Mouse (Mus musculus) heart, adult 2 months (tissue): ENCODE results near the gene Tas1r1. TPM values are rescaled to one million over a fixed set of nuclear protein-coding genes. Genes with fewer than 3 reads are reported as not detected.

Experiments used
- DNase-seq, 2 experiments: peaks; one replicate each; pipeline ENCODE4 v3.0.0; 2021
- H3K27ac ChIP-seq: fragments of 200-600 bp; 2 replicates; pipeline ENCODE4 v1.8.1; 2022
- H3K27me3 ChIP-seq: fragments of 200-500 bp; 2 replicates; pipeline ENCODE4 v1.6.1; 2012; ENCODE audit warnings: mild to moderate bottlenecking, low read length, inconsistent platforms, mixed read lengths; ENCODE audit not compliant: control insufficient read depth, insufficient read depth
- H3K36me3 ChIP-seq: fragments of 200-500 bp; 2 replicates; pipeline ENCODE4 v1.6.1; 2012; ENCODE audit warnings: low read length, inconsistent platforms; ENCODE audit not compliant: control insufficient read depth, insufficient read depth
- H3K4me1 ChIP-seq: fragments of 200-500 bp; 2 replicates; pipeline ENCODE4 v1.6.1; 2011; ENCODE audit warnings: low read length; ENCODE audit not compliant: control insufficient read depth, insufficient read depth
- H3K4me3 ChIP-seq: fragments of 200-600 bp; 2 replicates; pipeline ENCODE4 v1.8.1; 2022
- H3K79me2 ChIP-seq: fragments of 200-500 bp; replicated peaks from 2 replicates; pipeline ENCODE4 v1.6.1; 2012; ENCODE audit warnings: mild to moderate bottlenecking, inconsistent platforms, low read length, moderate library complexity, mixed read lengths; ENCODE audit not compliant: control insufficient read depth, insufficient read depth
- H3K9ac ChIP-seq: fragments of 200-500 bp; 2 replicates; pipeline ENCODE4 v1.6.1; 2012; ENCODE audit warnings: low read depth, mild to moderate bottlenecking, control low read depth, inconsistent platforms, low read length, mixed read lengths
- CTCF ChIP-seq: fragments of 200-600 bp; IDR thresholded peaks from 2 replicates; pipeline ENCODE4 v1.8.1; 2022; ENCODE audit warnings: antibody characterized with exemption, mild to moderate bottlenecking, moderate library complexity
- EP300 ChIP-seq: fragments of 200-500 bp; IDR thresholded peaks from 2 replicates; pipeline ENCODE4 v1.6.1; 2011; ENCODE audit warnings: low read depth, low read length, control low read depth; ENCODE audit not compliant: insufficient read depth
- POLR2A ChIP-seq: fragments of 200-500 bp; IDR thresholded peaks from 2 replicates; pipeline ENCODE4 v1.6.1; 2011; ENCODE audit warnings: mild to moderate bottlenecking, low read depth, low read length, control low read depth; ENCODE audit not compliant: insufficient read depth
- WGBS: fragments of 180-500 bp; shearing (Covaris S2); methylation state at CpG from one replicate; pipeline ENCODE4 v1.1.7; 2018; 5-methylcytosine and 5-hydroxymethylcytosine counted together
- intact Hi-C: fragments of 180-260 bp; cut with DNase I; formaldehyde crosslinking; loops from one replicate; pipeline ENCODE4 v1.15.1; 2025
- polyA plus RNA-seq: library from polyadenylated mRNA; depleted of rRNA; stranded (reverse); fragments of >200 nt; gene quantifications from 2 replicates; pipeline ENCODE4 v1.2.3, GENCODE M21; 2012
- total RNA-seq, 2 experiments: library from RNA; stranded (reverse); gene quantifications; 2 replicates each; pipeline ENCODE4 v1.2.3; 2021

Tas1r1 gene
- total and polyA plus RNA-seq, 3 experiments: 0.08 to 0.11 (median 0.08) TPM

DNA sequence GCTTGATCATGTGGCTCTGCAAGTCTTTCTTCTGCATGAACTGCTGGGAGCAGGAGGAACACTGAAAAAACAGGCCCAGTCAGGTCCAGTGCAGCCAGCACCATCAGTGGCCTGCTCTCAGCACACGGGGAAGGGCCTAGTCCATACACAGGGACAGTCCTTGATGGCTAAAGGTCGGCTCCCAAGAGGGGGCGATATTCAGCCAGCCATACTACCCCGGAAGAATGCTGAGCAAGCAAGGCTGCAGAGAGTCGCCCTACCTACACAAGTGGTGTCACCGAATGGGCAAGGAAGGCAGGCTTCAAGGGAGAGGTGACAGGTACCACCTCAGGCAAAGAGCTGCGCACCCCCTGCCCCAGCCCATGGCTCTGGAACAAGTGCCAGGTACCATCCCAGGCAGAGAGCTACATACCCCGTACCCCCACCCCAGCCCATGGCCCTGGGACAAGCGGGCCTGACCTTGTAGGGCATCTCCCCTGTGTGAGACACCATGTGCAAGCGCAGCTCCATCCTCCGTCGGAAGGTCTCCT, 16.7 kb downstream of the Tas1r1 start:
- TF ChIP-seq EP300 (no peak), CTCF (0 out of 2 replicates have a peak, but pooled peaks have one; percentile 8)
- Histone ChIP-seq H3K4me3 (no peak overlapping the region), H3K9ac (no peak overlapping the region), H3K79me2 (no peaks in the 10 kb centered on the region; the same call in 1 of the 2 replicates), H3K27ac (no peak overlapping the region), H3K27me3 (no peaks in the 10 kb centered on the region), H3K36me3 (no peaks in the 10 kb centered on the region), H3K4me1 (peaks cover 6% of the 10 kb centered on the region)
- DNase-seq: no peak
- 73% methylated on average over 12 of the region's 12 CpGs for WGBS
- intact Hi-C loops: loop anchor here (10.0 kb wide), 1 partner anchor 273 kb away; the partner anchor contains the start of genes Hes3 and Icmt

DNA sequence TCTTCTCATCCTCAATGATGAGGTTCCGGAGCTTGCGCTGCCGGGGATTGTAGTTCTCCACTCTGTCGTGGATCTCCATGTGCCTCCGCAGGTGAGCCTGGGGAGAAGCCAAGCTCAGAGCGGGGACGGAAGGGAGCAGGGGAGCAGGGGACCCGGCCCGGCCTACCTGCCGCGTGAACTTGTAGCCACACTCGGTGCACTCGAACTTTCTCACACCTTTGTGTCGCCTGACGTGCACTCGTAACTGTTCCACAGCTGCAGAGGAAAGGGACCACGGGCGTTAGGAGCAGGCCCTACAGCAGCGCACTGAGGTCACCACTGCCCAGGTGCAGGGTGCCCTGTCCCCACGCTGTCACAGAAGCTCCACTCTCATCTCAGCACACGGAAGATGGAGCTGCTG, 18.3 kb downstream of the Tas1r1 start:
- no peak overlapping the region for H3K27ac ChIP-seq
- DNase-seq: no peak
- intact Hi-C loops: loop anchor here (10.0 kb wide), 1 partner anchor 275 kb away; the partner anchor contains the start of genes Hes3 and Icmt
- H3K79me2 ChIP-seq: no peaks in the 10 kb centered on the region; the same call in 1 of the 2 replicates
- H3K36me3 ChIP-seq: no peaks in the 10 kb centered on the region
- 90% methylated on average over 21 of the region's 21 CpGs for WGBS
- H3K27me3 ChIP-seq: no peaks in the 10 kb centered on the region
- H3K4me1 ChIP-seq: no peaks in the 10 kb centered on the region
- TF ChIP-seq CTCF: no peak
- TF ChIP-seq POLR2A: no peak
- no peak for TF ChIP-seq EP300
- H3K9ac ChIP-seq: no peak overlapping the region
- H3K4me3 ChIP-seq: no peak overlapping the region

DNA sequence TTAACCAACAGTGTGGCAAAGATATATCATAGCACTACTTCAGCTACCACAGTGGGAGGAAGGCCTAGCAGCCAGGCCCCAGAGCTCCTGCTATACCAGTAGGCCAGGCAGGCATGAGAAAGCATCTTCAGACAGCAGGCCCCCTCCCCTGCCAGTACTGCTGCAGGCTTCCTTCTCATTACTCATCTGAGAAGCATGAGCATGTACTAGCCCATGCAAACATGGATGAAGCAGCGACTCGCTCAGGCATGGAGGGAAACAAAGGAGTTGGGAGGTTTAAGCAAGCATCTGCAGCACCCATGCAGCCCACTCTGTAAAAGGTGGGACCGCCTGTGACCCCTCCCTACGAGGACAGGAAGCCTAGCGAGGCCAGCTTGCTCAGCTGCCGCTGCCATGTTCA, 19.3 kb downstream of the Tas1r1 start:
- H3K27me3 ChIP-seq: no peaks in the 10 kb centered on the region
- DNase-seq: no peak
- no peak overlapping the region for H3K4me3 ChIP-seq
- WGBS: 81% methylated on average over 6 of the region's 6 CpGs
- H3K79me2 ChIP-seq: no peaks in the 10 kb centered on the region; the same call in 1 of the 2 replicates
- no peak for TF ChIP-seq CTCF
- no peak for TF ChIP-seq POLR2A
- no peak for TF ChIP-seq EP300
- no peak overlapping the region for H3K27ac ChIP-seq
- intact Hi-C loops: no loop called here
- no peaks in the 10 kb centered on the region; the same call in 1 of the 2 replicates for H3K4me1 ChIP-seq
- no peaks in the 10 kb centered on the region for H3K36me3 ChIP-seq
- no peak overlapping the region for H3K9ac ChIP-seq

DNA sequence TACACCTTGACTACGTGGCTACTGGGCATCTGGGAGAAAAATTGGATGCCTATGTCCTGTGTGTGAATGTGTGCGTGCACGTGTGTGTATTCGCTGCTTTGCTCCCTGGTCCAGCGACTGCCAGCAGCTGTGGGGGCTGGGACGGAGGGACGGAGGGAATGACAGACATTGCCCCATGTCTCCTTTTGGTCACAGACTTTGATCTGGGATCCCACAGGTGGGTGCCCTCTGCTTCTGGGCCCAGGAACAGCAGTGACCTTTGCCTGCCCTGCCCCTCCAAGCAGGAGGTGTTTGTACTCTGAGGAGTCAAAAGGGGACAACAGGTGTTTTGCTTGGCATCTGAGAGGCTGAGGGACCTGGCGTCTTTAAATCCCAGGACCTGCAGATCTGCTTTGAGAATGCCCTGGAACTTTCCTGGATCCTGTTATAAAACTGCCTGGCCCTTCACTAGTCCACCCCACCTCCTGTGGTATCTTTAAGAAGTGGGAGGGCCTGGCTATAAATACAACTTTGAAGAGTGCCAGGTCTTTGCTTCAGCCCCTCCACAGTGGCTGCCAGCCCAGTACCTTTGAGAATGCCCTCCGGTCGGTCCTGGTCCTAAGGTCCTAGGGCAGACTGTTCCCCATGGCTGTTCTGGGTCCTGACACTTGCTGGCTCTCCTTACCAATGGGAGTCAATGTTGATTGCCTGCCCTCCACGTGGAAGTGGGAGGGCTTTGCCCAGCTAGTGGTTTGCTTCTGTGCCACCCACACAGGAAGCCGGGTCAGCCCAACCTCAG, 25.1 kb downstream of the Tas1r1 start:
- no peak for TF ChIP-seq CTCF
- TF ChIP-seq EP300: peak; percentile 51; the same call in 1 of the 2 replicates
- TF ChIP-seq POLR2A: 0 out of 2 replicates have a peak, but pooled peaks have one; percentile 15
- intact Hi-C loops: no loop called here
- H3K27me3 ChIP-seq: no peaks in the 10 kb centered on the region
- H3K79me2 ChIP-seq: peaks cover 3% of the 10 kb centered on the region; the same call in 1 of the 2 replicates
- H3K4me1 ChIP-seq: peaks cover 13% of the 10 kb centered on the region
- 61% methylated on average over 12 of the region's 12 CpGs for WGBS
- H3K9ac ChIP-seq: peak overlapping the region; percentile 38
- H3K27ac ChIP-seq: peak overlapping the region; percentile 98
- no peak overlapping the region; the same call in 1 of the 2 replicates for H3K4me3 ChIP-seq
- peak; percentile 59 to 80 for DNase-seq
- peaks cover 4% of the 10 kb centered on the region for H3K36me3 ChIP-seq

DNA sequence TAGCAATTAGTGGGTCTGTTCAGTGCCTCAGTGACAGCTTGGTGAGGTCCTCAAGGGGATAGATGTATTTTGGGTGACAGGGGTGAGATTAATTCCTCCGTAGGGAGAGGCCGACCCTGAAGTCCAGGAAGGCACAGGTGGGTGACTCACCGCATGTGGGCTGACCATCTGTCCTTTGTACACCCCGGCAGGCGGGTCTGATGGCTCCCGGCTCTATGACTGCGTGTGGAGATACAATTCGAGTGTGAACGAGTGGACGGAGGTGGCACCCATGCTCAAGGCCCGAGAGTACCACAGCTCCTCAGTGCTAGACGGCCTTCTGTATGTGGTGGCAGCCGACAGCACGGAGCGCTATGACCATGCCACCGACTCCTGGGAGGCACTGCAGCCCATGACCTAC, 26.3 kb downstream of the Tas1r1 start:
- Histone ChIP-seq H3K36me3 (peaks cover 4% of the 10 kb centered on the region), H3K9ac (peak overlapping the region; percentile 26), H3K4me3 (no peak overlapping the region), H3K27ac (peak overlapping the region; percentile 98), H3K79me2 (peaks cover 3% of the 10 kb centered on the region; the same call in 1 of the 2 replicates), H3K27me3 (no peaks in the 10 kb centered on the region), H3K4me1 (peaks cover 17% of the 10 kb centered on the region)
- intact Hi-C loops: no loop called here
- TF ChIP-seq POLR2A (no peak), CTCF (no peak), EP300 (no peak)
- no peak for DNase-seq
- 70% methylated on average over 16 of the region's 16 CpGs for WGBS
